Mouse (Mus musculus) CH12.LX (cell line): ENCODE data around the gene Arf5. TPM values are rescaled to one million over a fixed set of nuclear protein-coding genes. Genes with fewer than 3 reads are reported as not detected.

Experiments used
- DNase-seq: peaks from one replicate; pipeline ENCODE4 v3.0.0-alpha.2; 2013; ENCODE audit errors: extremely low read depth
- H3K27ac ChIP-seq: 2 replicates; pipeline ENCODE4 v1.5.1; 2012; ENCODE audit warnings: low read depth, mild to moderate bottlenecking, control low read depth, moderate library complexity; ENCODE audit not compliant: insufficient read depth
- H3K27me3 ChIP-seq: replicated peaks from 2 replicates; pipeline ENCODE3; 2012; ENCODE audit warnings: inconsistent platforms
- H3K36me3 ChIP-seq, 2 experiments: replicated peaks in 1 of 2; 2 replicates each; pipeline versions ENCODE3 to v1.6.1; 2012; ENCODE audit warnings: inconsistent platforms in 1 of 2, low read length in 1 of 2, mild to moderate bottlenecking in 1 of 2, mixed read lengths in 1 of 2, moderate library complexity in 1 of 2; ENCODE audit not compliant: control insufficient read depth in 1 of 2, insufficient read depth in 1 of 2
- H3K4me1 ChIP-seq, 2 experiments: 2 replicates each; pipeline ENCODE4 v1.6.1; 2012; ENCODE audit warnings: inconsistent platforms in 1 of 2, moderate library complexity in 1 of 2; ENCODE audit not compliant: insufficient read depth in 2 of 2, control insufficient read depth in 1 of 2
- H3K4me2 ChIP-seq: 2 replicates; pipeline ENCODE4 v1.6.1; 2012; ENCODE audit warnings: low read depth, mild to moderate bottlenecking, control low read depth; ENCODE audit not compliant: poor library complexity, insufficient read depth, severe bottlenecking
- H3K4me3 ChIP-seq, 3 experiments: fragments of 150-350 bp in 1 of 3; sonication (generic) in 1 of 3; replicated peaks in 1 of 3; 2 replicates each; pipeline versions ENCODE3 to v1.5.1; 2011 to 2012; ENCODE audit warnings: low read depth in 2 of 3, low read length in 2 of 3, mild to moderate bottlenecking in 2 of 3, moderate library complexity in 2 of 3, control low read depth in 1 of 3, improper control_type of control experiment in 1 of 3, inconsistent platforms in 1 of 3, mixed read lengths in 1 of 3; ENCODE audit not compliant: poor library complexity in 1 of 3
- H3K79me2 ChIP-seq: replicated peaks from 2 replicates; pipeline ENCODE4 v1.6.1; 2012; ENCODE audit warnings: mild to moderate bottlenecking, moderate library complexity; ENCODE audit not compliant: control insufficient read depth, poor library complexity, insufficient read depth, severe bottlenecking; ENCODE audit errors: extremely low read depth
- H3K9ac ChIP-seq: 2 replicates; pipeline ENCODE4 v1.6.1; 2012; ENCODE audit warnings: low read depth, mild to moderate bottlenecking, control low read depth, moderate library complexity; ENCODE audit not compliant: insufficient read depth
- H3K9me3 ChIP-seq: replicated peaks from 2 replicates; pipeline ENCODE3; 2012; ENCODE audit warnings: low read length, inconsistent platforms, mixed read lengths
- BHLHE40 ChIP-seq: IDR thresholded peaks from 2 replicates; pipeline ENCODE4 v1.6.1; 2011; ENCODE audit warnings: mild to moderate bottlenecking, low read depth, low read length, improper control_type of control experiment
- CHD2 ChIP-seq: IDR thresholded peaks from 2 replicates; pipeline ENCODE4 v1.6.1; 2011; ENCODE audit warnings: low read length, improper control_type of control experiment
- CTCF ChIP-seq, 2 experiments: IDR thresholded peaks in 1 of 2; conservative IDR thresholded peaks in 1 of 2; 2 replicates each; pipeline ENCODE4 v1.5.1; 2011 to 2012; ENCODE audit warnings: low read depth in 2 of 2, low read length in 2 of 2, improper control_type of control experiment in 1 of 2, inconsistent platforms in 1 of 2, mild to moderate bottlenecking in 1 of 2, moderate library complexity in 1 of 2
- E2F4 ChIP-seq: IDR thresholded peaks from 2 replicates; pipeline ENCODE4 v1.6.1; 2011; ENCODE audit warnings: low read depth, low read length, improper control_type of control experiment; ENCODE audit not compliant: insufficient replicate concordance
- ELF1 ChIP-seq: IDR thresholded peaks from 2 replicates; pipeline ENCODE4 v1.6.1; 2014; ENCODE audit warnings: low read depth, mild to moderate bottlenecking, inconsistent platforms, low read length, improper control_type of control experiment
- EP300 ChIP-seq: IDR thresholded peaks from 2 replicates; pipeline ENCODE4 v1.6.1; 2011; ENCODE audit warnings: low read length, improper control_type of control experiment
- GABPA ChIP-seq: IDR thresholded peaks from 2 replicates; pipeline ENCODE4 v1.6.1; 2012; ENCODE audit warnings: low read depth, low read length, improper control_type of control experiment, inconsistent platforms; ENCODE audit not compliant: insufficient replicate concordance
- HCFC1 ChIP-seq: IDR thresholded peaks from 2 replicates; pipeline ENCODE4 v1.6.1; 2012; ENCODE audit warnings: low read depth, mild to moderate bottlenecking, inconsistent platforms, low read length, improper control_type of control experiment
- JUN ChIP-seq: IDR thresholded peaks from 2 replicates; pipeline ENCODE4 v1.6.1; 2011; ENCODE audit warnings: low read depth, mild to moderate bottlenecking, low read length, improper control_type of control experiment, moderate library complexity; ENCODE audit not compliant: insufficient read depth
- KAT2A ChIP-seq: IDR thresholded peaks from 2 replicates; pipeline ENCODE4 v1.6.1; 2012; ENCODE audit warnings: low read length, improper control_type of control experiment, inconsistent platforms; ENCODE audit not compliant: insufficient replicate concordance
- MAFK ChIP-seq: IDR thresholded peaks from 2 replicates; pipeline ENCODE4 v1.6.1; 2011; ENCODE audit warnings: low read length, improper control_type of control experiment; ENCODE audit not compliant: insufficient replicate concordance
- MAX ChIP-seq: IDR thresholded peaks from 2 replicates; pipeline ENCODE4 v1.6.1; 2011; ENCODE audit warnings: low read length, improper control_type of control experiment
- MEF2A ChIP-seq: IDR thresholded peaks from 2 replicates; pipeline ENCODE4 v1.6.1; 2014; ENCODE audit warnings: low read depth, mild to moderate bottlenecking, inconsistent platforms, low read length, improper control_type of control experiment, borderline replicate concordance
- MXI1 ChIP-seq: IDR thresholded peaks from 2 replicates; pipeline ENCODE4 v1.6.1; 2011; ENCODE audit warnings: mild to moderate bottlenecking, low read depth, low read length, improper control_type of control experiment
- NELFE ChIP-seq: IDR thresholded peaks from 2 replicates; pipeline ENCODE4 v1.6.1; 2011; ENCODE audit warnings: low read depth, low read length, improper control_type of control experiment
- NRF1 ChIP-seq: IDR thresholded peaks from 2 replicates; pipeline ENCODE4 v1.6.1; 2014; ENCODE audit warnings: low read depth, mild to moderate bottlenecking, inconsistent platforms, low read length, improper control_type of control experiment, moderate library complexity
- RCOR1 ChIP-seq: conservative IDR thresholded peaks from 2 replicates; pipeline ENCODE4 v1.6.1; 2012; ENCODE audit warnings: low read depth, mild to moderate bottlenecking, inconsistent platforms, low read length, improper control_type of control experiment
- SMC3 ChIP-seq: IDR thresholded peaks from 2 replicates; pipeline ENCODE4 v1.6.1; 2011; ENCODE audit warnings: low read depth, low read length, improper control_type of control experiment
- TCF12 ChIP-seq: IDR thresholded peaks from 2 replicates; pipeline ENCODE4 v1.6.1; 2014; ENCODE audit warnings: low read depth, mild to moderate bottlenecking, inconsistent platforms, low read length, improper control_type of control experiment
- USF1 ChIP-seq: IDR thresholded peaks from 2 replicates; pipeline ENCODE4 v1.6.1; 2014; ENCODE audit warnings: low read depth, mild to moderate bottlenecking, inconsistent platforms, low read length, improper control_type of control experiment
- ZMIZ1 ChIP-seq: IDR thresholded peaks from 2 replicates; pipeline ENCODE4 v1.6.1; 2012; ENCODE audit warnings: low read depth, mild to moderate bottlenecking, inconsistent platforms, low read length, improper control_type of control experiment
- dilution Hi-C: fragments of 300-500 bp; cut with MboI; formaldehyde crosslinking; loops from 2 replicates; pipeline ENCODE4 v1.14.3; 2020; ENCODE audit warnings: low sequenced_read_pairs; ENCODE audit not compliant: extremely low pct_unique_long_range_greater_than_20kb, extremely low pct_ligation_motif_present
- in situ Hi-C: fragments of 300-500 bp; cut with MboI; formaldehyde crosslinking; loops from 3 replicates; pipeline ENCODE4 v1.14.3; 2019; ENCODE audit warnings: low sequenced_read_pairs, low pct_ligation_motif_present, low pct_unique_long_range_greater_than_20kb, mixed read lengths
- polyA plus RNA-seq: library from polyadenylated mRNA; unstranded; fragments of >175 nt; gene quantifications from 2 replicates; pipeline ENCODE4 v1.2.1, GENCODE M21; 2012; ENCODE audit warnings: low read depth; ENCODE audit not compliant: insufficient read length
- total RNA-seq, 2 experiments: library from RNA; depleted of rRNA; stranded (reverse); fragments of 300-350 nt in 1 of 2; fragments of >200 nt in 1 of 2; gene quantifications; 2 replicates each; pipeline ENCODE4 v1.2.3; 2012 to 2014

Gene Arf5
- total and polyA plus RNA-seq, 3 experiments = 67.3 to 101 (median 99.7) TPM

DNA sequence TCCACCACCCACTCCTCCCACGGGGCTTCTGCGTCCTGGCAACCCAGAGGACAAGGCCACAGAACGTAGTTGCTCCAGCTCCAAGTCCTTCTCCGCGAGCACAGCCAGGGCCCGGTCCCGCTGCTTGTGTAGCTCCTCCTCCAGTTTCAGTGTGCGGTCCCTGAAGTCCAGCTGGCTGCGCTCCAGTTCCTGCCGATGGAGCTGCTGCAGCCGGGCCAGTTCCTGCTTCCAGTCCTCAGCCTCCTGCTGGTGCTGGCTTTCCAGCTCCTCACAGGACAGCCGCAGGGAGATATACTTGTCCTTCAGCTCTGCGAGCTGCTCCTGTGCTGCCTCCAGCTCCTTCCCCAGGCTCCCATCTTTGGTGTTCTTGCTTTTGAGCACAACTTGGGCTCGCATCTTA, 4.9 kb upstream of the Arf5 start:
- Histone ChIP-seq H3K36me3 (peaks cover 19 to 54% of the 10 kb centered on the region in 2 experiments), H3K79me2 (peaks cover 10% of the 10 kb centered on the region), H3K4me1 (peaks cover 13 to 30% of the 10 kb centered on the region in 2 experiments), H3K4me3 (no peak overlapping the region), H3K9me3 (no peaks in the 10 kb centered on the region), H3K27ac (no peak overlapping the region), H3K9ac (no peak overlapping the region), H3K4me2 (no peak overlapping the region), H3K27me3 (no peaks in the 10 kb centered on the region)
- DNase-seq = no peak
- no peak for TF ChIP-seq MXI1
- TF ChIP-seq MAFK = no peak
- TF ChIP-seq NELFE = no peak
- TF ChIP-seq ELF1 = no peak
- no peak for TF ChIP-seq EP300
- no peak for TF ChIP-seq TCF12
- TF ChIP-seq JUN = no peak
- no peak for TF ChIP-seq CTCF (conservative IDR thresholded peaks at IDR 0.05 in 1 of 2, IDR thresholded peaks at IDR 0.05 in 1 of 2; ENCODE audit: low read depth in 2 of 2, low read length in 2 of 2)
- no peak for TF ChIP-seq NRF1
- TF ChIP-seq GABPA = no peak
- no peak for TF ChIP-seq MAX
- no peak for TF ChIP-seq USF1
- TF ChIP-seq MEF2A = no peak
- TF ChIP-seq CHD2 = no peak
- TF ChIP-seq RCOR1 = no peak
- TF ChIP-seq BHLHE40 = no peak
- no peak for TF ChIP-seq KAT2A
- TF ChIP-seq SMC3 = no peak
- no peak for TF ChIP-seq HCFC1
- dilution Hi-C loops = no loop called here
- in situ Hi-C loops = loop anchor here (25.0 kb wide), 1 partner anchor 594 kb away; no protein-coding TSS in a partner anchor

DNA sequence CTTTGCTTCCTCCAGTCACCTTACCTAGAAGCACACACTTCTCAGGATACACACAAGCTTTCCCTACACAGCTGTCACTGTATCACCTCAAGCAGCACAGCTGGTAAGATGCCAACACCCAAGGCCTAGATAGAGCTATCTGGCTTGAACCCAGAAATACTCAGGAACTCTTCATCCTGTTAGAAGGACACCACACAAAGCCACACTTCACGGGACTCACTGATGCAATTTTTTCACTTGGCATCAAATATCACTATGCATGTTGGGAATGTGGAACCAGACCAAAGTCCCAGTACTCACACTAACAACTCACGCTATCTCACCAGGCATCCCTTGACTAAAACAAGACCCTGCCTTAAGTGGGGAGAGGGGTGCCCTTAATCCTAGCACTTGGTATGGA, 3.7 kb upstream of the Arf5 start:
- H3K27me3 ChIP-seq = no peaks in the 10 kb centered on the region
- no peak overlapping the region for H3K4me2 ChIP-seq
- H3K9ac ChIP-seq = no peak overlapping the region
- in situ Hi-C loops = loop anchor here (25.0 kb wide), 1 partner anchor 593 kb away; no protein-coding TSS in a partner anchor
- peaks cover 10% of the 10 kb centered on the region for H3K79me2 ChIP-seq
- no peak overlapping the region for H3K27ac ChIP-seq
- no peak for DNase-seq
- peaks cover 16 to 36% of the 10 kb centered on the region in 2 experiments for H3K4me1 ChIP-seq
- no peaks in the 10 kb centered on the region for H3K9me3 ChIP-seq
- H3K36me3 ChIP-seq = peaks cover 19 to 55% of the 10 kb centered on the region in 2 experiments
- TF ChIP-seq E2F4 (no peak), EP300 (no peak), ZMIZ1 (no peak)
- dilution Hi-C loops = no loop called here
- H3K4me3 ChIP-seq = no peak overlapping the region
